Mouse (Mus musculus) heart, postnatal 36 days (tissue): Measurements from ENCODE around the gene Taf1c. TPM values are rescaled to one million over a fixed set of nuclear protein-coding genes. Genes with fewer than 3 reads are reported as not detected.

Source experiments
- DNase-seq, 2 experiments: peaks; one replicate each; pipeline ENCODE4 v3.0.0; 2021 to 2022
- intact Hi-C: fragments of 180-260 bp; cut with DNase I; formaldehyde crosslinking; loops from one replicate; pipeline ENCODE4 v1.15.1; 2025
- total RNA-seq, 2 experiments: library from RNA; stranded (reverse); gene quantifications; 2 replicates each; pipeline ENCODE4 v1.2.3; 2021

Gene Taf1c
- total RNA-seq, 2 experiments from 2014 or later = 3.6 to 3.8 TPM

- intact Hi-C loops = no loop called here
- no peak for DNase-seq
These were observed 19.9 kb upstream of the Taf1c start for GRCm38 (mm10) chr8:119624916-119625315.

DNA sequence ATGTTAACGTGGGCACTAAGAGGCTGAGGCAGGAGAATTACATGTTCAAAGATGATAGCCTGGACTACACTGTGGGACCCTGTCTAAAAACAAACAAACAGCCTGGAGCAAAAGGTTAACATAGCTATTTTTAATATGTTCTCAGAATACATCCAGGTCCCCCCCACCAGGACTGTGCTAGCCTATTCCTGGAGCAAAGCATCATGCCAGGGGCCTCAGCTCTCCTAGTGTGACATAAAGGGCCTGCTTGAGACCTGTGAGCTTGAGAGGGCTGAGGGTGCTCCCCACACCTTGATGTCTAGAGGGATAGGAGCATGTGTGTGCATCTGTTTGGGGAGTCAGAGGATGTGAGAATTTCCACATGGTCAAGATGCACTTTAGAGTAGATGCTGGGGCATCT lies 18.7 kb upstream of the Taf1c start:
- intact Hi-C loops = no loop called here
- no peak for DNase-seq

- intact Hi-C loops = no loop called here
- no peak for DNase-seq
These were observed 18.0 kb upstream of the Taf1c start for GRCm38 (mm10) chr8:119623061-119623460.

- DNase-seq = no peak
- intact Hi-C loops = no loop called here
These were observed 17.5 kb upstream of the Taf1c start for GRCm38 (mm10) chr8:119622555-119622954.

- no peak for DNase-seq
- intact Hi-C loops = no loop called here
These were observed 15.9 kb upstream of the Taf1c start for GRCm38 (mm10) chr8:119620848-119621465.

DNA sequence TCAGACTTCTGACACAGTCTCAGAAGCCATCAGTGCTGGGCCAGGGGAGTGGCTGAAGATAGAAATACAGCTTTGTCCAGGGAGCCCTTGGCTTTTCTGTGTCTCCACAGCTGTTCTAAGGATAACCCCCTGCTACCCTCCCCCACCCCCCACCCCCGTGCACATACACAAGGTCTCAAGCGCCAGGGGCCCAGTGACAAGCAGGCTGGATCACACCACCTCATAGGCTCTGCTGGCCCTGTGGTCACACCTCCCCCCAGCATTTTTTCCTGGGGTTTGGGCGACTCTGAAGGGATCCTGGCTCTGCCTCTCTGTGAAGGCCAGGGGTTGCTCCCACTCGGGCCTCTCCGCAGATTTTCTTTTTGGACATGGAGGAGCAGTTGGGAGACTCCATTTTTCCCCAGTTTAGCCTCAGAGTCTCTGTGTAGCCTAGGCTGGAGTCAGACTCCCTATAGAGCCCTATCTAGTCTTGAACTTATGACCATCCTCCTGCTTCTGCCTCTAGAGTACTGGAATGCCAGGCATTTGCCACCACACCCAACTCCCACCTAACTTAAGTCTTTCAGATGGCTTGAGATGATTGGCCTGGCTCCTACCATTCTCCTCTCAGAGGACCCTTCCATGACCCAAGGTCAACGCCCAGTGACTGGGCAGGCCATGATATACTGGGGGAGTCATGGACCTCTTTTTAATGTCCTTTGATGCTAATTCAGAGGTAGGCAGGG lies 15.3 kb upstream of the Taf1c start:
- DNase-seq = no peak
- intact Hi-C loops = no loop called here

GRCm38 (mm10) chr8:119618887-119619286 lies 13.9 kb upstream of the Taf1c start:
- intact Hi-C loops = no loop called here
- DNase-seq = no peak

DNA sequence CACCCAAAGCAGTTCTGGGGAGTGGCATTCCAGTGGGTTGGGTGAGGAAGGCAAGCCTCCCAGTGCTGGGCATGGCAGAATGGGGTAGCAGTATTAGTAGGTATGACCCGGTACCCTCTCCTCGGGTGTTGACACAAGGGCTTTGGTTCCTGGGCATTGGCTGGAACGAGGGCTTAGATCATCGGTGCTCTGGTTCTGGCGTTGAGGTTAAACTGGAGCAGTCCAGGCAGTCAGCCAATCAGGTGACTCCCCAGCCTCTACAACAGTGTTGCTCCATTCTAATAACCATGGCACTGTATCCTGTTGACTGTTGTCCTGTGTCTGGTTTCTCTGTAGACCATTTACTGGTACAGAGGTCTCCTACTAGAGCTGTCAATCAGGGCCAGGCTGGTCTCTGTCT lies 12.6 kb upstream of the Taf1c start:
- intact Hi-C loops = no loop called here
- peak in 1 of 2 experiments; percentile 30 for DNase-seq

- intact Hi-C loops = no loop called here
- no peak for DNase-seq
These were observed 11.8 kb upstream of the Taf1c start for GRCm38 (mm10) chr8:119616811-119617210.

DNA sequence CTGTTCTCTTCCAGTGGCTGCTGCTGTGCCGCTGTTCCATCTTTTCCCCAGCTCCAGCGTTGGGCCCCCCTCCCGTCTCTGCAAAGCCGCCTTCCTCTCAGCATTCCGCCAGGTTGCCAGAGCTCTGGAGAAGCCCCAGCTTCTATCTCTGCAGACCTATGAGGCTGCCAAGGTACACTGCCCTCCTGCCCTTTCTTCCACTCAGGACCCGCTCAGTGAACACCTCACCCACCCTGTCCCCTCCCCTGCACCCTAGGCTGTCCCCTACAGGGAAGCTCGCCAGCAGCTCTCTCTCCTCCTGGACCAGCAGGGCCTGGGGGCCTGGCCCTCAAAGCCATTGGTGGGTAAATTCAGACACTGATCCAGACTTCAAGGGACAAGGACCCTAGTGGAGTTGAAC lies 11.3 kb upstream of the Taf1c start:
- DNase-seq = no peak
- intact Hi-C loops = no loop called here

DNA sequence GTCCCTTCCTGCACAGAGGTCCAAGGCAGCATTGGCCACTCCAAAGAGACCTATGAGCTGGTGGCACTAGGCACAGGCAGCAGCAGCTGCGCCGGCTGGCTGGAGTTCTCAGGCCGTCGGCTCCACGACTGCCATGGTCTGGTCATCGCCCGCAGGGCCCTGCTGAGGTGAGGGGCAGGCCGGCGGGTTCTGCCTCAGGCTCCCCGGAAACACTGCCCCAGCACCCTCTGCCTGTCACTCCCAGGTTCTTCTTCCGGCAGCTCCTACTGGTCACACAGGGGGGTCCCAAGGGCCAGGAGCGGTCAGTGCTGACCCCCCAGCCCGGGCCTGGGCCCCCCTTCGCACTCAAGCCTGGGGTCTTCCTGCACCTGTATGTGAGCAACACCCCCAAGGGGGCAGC lies 10.1 kb upstream of the Taf1c start:
- intact Hi-C loops = no loop called here
- no peak for DNase-seq

GRCm38 (mm10) chr8:119612471-119612870 lies 7.4 kb upstream of the Taf1c start, which contains the start of gene Adad2:
Gene Adad2, plus strand, starts transcription at chr8:119612747.
- intact Hi-C loops = no loop called here
- DNase-seq = no peak

DNA sequence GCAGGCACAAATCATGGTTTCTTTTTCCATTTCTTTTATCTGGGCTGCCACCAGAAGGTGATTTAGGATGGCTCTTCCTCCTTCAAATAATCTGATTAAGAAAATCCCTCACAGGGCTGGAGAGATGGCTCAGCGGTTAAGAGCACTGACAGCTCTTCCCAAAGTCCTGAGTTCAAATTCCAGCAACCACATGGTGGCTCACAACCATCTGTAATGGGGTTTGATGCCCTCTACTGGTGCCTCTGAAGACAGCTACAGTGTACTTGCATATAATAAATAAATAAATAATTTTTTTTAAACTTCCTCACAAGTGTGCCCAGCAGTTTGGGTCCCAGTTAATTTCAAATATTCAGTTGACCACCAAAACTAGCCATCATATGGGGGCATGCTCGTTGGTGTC lies 1.2 kb upstream of the Taf1c start:
- intact Hi-C loops = loop anchor here (5.0 kb wide), 1 partner anchor 194 kb away; no protein-coding TSS in a partner anchor
- DNase-seq = no peak

DNA sequence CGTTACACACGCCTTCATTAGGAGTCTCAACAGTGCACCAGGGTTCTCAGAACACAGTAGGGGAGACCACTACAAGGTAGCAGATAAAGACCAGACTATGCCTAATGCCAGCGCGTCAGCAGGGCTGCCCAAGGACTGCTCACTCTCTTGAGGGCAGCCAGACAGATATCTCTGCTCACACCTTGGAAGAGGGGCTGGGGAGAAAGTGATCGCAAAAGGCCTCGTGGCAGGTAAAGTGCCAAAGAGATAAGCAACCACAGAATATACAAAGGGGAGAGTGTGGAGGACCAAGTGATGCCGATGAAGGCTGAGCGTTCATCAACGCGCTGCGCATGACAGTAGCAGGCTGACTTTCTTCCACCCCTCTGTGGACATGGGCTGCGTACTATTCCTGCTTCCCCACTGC lies 621 bp downstream of the Taf1c start:
- intact Hi-C loops = loop anchor here (2.0 to 5.0 kb wide), 4 partner anchors 30 to 164 kb away; partner anchors contain the start of genes Dnaaf1, Hsdl1 and Mbtps1
- no peak for DNase-seq

- no peak for DNase-seq
- intact Hi-C loops = loop anchor here (2.0 to 5.0 kb wide), 4 partner anchors 29 to 163 kb away; partner anchors contain the start of genes Dnaaf1, Hsdl1 and Mbtps1
These were observed 1.3 kb downstream of the Taf1c start for GRCm38 (mm10) chr8:119603771-119604170.

DNA sequence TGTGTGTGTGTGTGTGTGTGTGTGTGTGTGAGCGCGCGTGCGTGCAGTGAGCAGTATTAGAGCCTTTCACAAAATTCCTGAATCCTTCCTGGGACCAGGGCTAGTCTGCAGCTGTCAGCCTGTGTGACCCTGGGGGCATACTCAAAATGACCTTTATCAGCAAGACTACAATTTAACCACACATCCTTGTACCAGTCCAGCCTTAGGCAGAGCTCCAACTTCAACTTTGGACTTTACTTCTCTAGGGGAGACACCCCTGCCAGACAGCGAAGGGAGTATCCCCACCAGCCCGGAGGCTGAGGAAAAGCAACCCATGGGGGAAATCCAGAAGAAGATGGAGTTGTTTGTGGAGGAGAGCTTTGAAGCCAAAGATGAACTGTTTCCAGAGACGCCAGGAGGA lies 13.6 kb downstream of the Taf1c start:
- no peak for DNase-seq
- intact Hi-C loops = no loop called here

GRCm38 (mm10) chr8:119590348-119590747 lies 14.7 kb downstream of the Taf1c start:
- no peak for DNase-seq
- intact Hi-C loops = no loop called here

- intact Hi-C loops = no loop called here
- no peak for DNase-seq
These were observed 16.2 kb downstream of the Taf1c start for GRCm38 (mm10) chr8:119588844-119589243.

DNA sequence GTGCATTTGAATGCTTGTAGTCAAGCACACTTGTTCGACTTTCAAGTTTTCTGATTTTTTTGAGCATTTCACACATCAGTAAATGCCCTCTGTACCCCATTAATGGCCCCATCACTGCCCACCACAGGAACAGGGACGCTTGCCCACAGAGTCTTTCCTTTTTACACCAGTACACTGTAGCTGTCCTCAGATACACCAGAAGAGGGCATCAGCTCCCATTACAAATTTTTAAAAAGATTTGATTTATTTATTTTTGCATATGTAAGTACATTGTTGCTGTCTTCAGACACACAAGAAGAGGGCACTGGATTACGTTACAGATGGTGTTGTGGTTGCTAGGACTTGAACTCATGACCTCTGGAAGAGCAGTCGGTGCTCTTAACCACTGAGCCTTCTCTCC lies 16.7 kb downstream of the Taf1c start:
- intact Hi-C loops = no loop called here
- DNase-seq = no peak

- intact Hi-C loops = no loop called here
- no peak for DNase-seq
These were observed 19.1 kb downstream of the Taf1c start for GRCm38 (mm10) chr8:119585901-119586300.

DNA sequence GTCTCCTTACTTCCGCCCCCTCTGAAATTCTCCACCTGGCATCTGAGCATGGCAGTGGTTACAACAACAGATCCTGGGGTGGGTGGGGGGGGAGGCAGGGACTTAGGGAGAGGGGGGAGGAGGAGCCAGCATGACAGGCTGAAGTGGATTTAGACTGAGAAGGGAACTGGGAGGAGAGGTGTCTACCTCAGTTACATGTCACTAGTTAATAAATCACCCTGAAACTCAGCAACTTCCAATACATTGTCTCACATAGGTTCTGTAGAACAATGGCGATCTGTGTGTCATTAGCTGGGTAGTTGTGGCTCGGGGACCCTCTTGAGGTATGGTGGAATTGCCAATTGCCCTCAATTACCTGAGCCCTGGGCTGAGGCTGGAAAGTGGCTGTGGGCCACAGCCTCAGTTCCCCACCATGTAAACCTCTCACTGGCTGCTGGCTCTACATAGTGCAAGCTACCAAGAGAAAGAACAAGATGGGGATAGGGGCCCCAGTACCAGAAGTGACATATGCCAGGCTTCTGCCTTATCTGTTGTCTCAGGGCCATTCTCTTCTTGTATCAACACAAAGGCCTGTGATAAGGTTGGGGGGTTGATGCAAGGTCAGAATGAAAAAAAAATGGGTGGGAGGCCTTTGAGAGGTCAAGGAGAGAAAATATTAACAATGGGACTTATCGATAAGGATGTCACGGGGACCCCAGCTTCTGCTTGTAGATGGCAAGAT lies 24.4 kb downstream of the Taf1c start:
- intact Hi-C loops = no loop called here
- DNase-seq = no peak

GRCm38 (mm10) chr8:119579096-119579495 lies 25.9 kb downstream of the Taf1c start:
- no peak for DNase-seq
- intact Hi-C loops = no loop called here
